Mouse (Mus musculus) mesoderm, embryonic 11.5 days (tissue): ENCODE measurements around the gene Gm4631.
"Not testable (repeated sequence)": the region's sequence is repeated elsewhere in the genome, so short reads cannot be mapped to it uniquely, and the experiment has no call there.

Source experiments
- DNase-seq: peaks from one replicate; pipeline ENCODE4 v3.0.0-alpha.2; 2012; ENCODE audit warnings: low read depth, low spot score

The Gm4631 gene

GRCm38 (mm10) chr2:175338097-175338496 is at the start of gene Gm4631:
Gene Gm4631 (minus strand): TSS chr2:175338197.
- not testable (repeated sequence) for DNase-seq

DNA sequence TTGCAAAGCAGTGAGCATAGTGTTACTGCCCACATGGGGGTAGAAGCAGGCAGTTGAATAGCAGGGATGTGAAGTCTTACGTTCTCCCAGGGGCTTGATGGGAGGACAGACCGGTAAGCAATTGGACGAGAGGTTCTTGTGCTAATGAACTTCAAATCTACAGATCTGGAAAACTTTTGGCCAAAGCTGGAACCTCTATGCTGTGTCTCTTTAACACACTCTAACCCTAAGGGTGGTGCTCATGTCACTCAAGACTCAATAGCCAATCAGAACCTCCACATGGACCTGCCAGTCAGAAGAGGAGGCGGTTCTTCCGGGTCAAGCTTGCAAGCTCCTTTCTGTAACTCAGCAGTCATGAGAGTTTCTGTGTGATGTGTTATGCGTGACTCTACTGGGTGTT is 34.1 kb upstream of the Gm4631 start, which contains the start of gene Zfp968:
Gene Zfp968 (plus strand): TSS at position 301 of the 400 bp plus-strand sequence.
- not testable (repeated sequence) for DNase-seq

GRCm38 (mm10) chr2:175274825-175275224 is 63.2 kb downstream of the Gm4631 start, which contains the start of gene Gm14440:
Gene Gm14440 (plus strand): TSS chr2:175275125.
- not testable (repeated sequence) for DNase-seq
